Mouse (Mus musculus) liver, adult (tissue): Measurements from ENCODE around the gene Reep3.

Experiments used
- GATA4 ChIP-seq: IDR thresholded peaks from 2 replicates; pipeline ENCODE4 v1.6.1; 2014; ENCODE audit warnings: mild to moderate bottlenecking, low read length; ENCODE audit not compliant: insufficient replicate concordance

Reep3 gene

GRCm38 (mm10) chr10:67075931-67076878, 20.5 kb downstream of the Reep3 start:
- TF ChIP-seq GATA4 = no peak

GRCm38 (mm10) chr10:67073577-67073976, 23.2 kb downstream of the Reep3 start:
- no peak for TF ChIP-seq GATA4

- TF ChIP-seq GATA4 = no peak
These were observed 24.1 kb downstream of the Reep3 start for GRCm38 (mm10) chr10:67072600-67072999.

GRCm38 (mm10) chr10:67071884-67072283, 24.9 kb downstream of the Reep3 start:
- TF ChIP-seq GATA4 = no peak

GRCm38 (mm10) chr10:67071389-67071788, 25.4 kb downstream of the Reep3 start:
- no peak for TF ChIP-seq GATA4

- no peak for TF ChIP-seq GATA4
These were observed 27.7 kb downstream of the Reep3 start for GRCm38 (mm10) chr10:67069013-67069412.

- TF ChIP-seq GATA4 = no peak
These were observed 30.3 kb downstream of the Reep3 start for GRCm38 (mm10) chr10:67066421-67066820.

GRCm38 (mm10) chr10:67065927-67066326, 30.8 kb downstream of the Reep3 start:
- TF ChIP-seq GATA4 = no peak

GRCm38 (mm10) chr10:67065277-67065887, 31.4 kb downstream of the Reep3 start:
- TF ChIP-seq GATA4 = no peak

- no peak for TF ChIP-seq GATA4
These were observed 34.9 kb downstream of the Reep3 start for GRCm38 (mm10) chr10:67061823-67062222.

- TF ChIP-seq GATA4 = no peak
These were observed 35.4 kb downstream of the Reep3 start for GRCm38 (mm10) chr10:67061367-67061801.

GRCm38 (mm10) chr10:67058702-67059101, 38.0 kb downstream of the Reep3 start:
- no peak for TF ChIP-seq GATA4

- TF ChIP-seq GATA4 = no peak
These were observed 38.4 kb downstream of the Reep3 start for GRCm38 (mm10) chr10:67058297-67058696.

GRCm38 (mm10) chr10:67057696-67058095, 39.0 kb downstream of the Reep3 start:
- no peak for TF ChIP-seq GATA4

- TF ChIP-seq GATA4 = no peak
These were observed 39.5 kb downstream of the Reep3 start for GRCm38 (mm10) chr10:67057208-67057607.
